12 mouse cellular contexts compared by ENCODE assay signal in genomic region chr13:9985648-9986047, GRCm38 (mm10).
"Had no signal": no experiment of that assay in that cellular context is flagged by ENCODE, and none has a peak within 500 bp of the region (broad histone marks: within the 10 kb centered on the region; RNA-seq: fewer than 3 reads in every experiment).

No protein-coding gene starts in this region.

- H3K4me2 ChIP-seq: limb, embryonic 15.5 days; liver, embryonic 12.5 days; neural tube, embryonic 13.5 days; stomach, embryonic 15.5 days had no signal

- ATAC-seq: liver, embryonic 12.5 days had no signal

- H3K4me3 ChIP-seq: left cerebral cortex, adult 2 months; limb, embryonic 15.5 days; liver, embryonic 12.5 days; midbrain, embryonic 10.5 days; neural tube, embryonic 13.5 days; stomach, embryonic 15.5 days had no signal

- H3K9me3 ChIP-seq: limb, embryonic 15.5 days; liver, embryonic 12.5 days; midbrain, embryonic 10.5 days; neural tube, embryonic 13.5 days; stomach, embryonic 15.5 days had no signal

- H3K36me3 ChIP-seq: limb, embryonic 15.5 days; liver, embryonic 12.5 days; midbrain, embryonic 10.5 days; neural tube, embryonic 13.5 days; stomach, embryonic 15.5 days had no signal

- DNase-seq: kidney, adult 11 months; kidney, postnatal 14 days; midbrain, embryonic 14.5 days; right cerebral cortex, postnatal 14 days; thymus, adult 2 months; thymus, postnatal 25 days had no signal

- H3K27me3 ChIP-seq: limb, embryonic 15.5 days; liver, embryonic 12.5 days; neural tube, embryonic 13.5 days; stomach, embryonic 15.5 days had no signal

- H3K9ac ChIP-seq: limb, embryonic 15.5 days; liver, embryonic 12.5 days; neural tube, embryonic 13.5 days; stomach, embryonic 15.5 days had no signal

- H3K27ac ChIP-seq: left cerebral cortex, adult 2 months; limb, embryonic 15.5 days; liver, embryonic 12.5 days; midbrain, embryonic 10.5 days; neural tube, embryonic 13.5 days; stomach, embryonic 15.5 days had no signal

- H3K4me1 ChIP-seq: limb, embryonic 15.5 days; liver, embryonic 12.5 days; midbrain, embryonic 10.5 days; neural tube, embryonic 13.5 days; stomach, embryonic 15.5 days had no signal
